Mouse (Mus musculus): ENCODE data around the gene Pi4kb. TPM values are rescaled to one million over a fixed set of nuclear protein-coding genes. Genes with fewer than 3 reads are reported as not detected.

The Pi4kb gene
- polyA plus RNA-seq, 1 experiment from 2014 or later = 26.9 TPM

DNA sequence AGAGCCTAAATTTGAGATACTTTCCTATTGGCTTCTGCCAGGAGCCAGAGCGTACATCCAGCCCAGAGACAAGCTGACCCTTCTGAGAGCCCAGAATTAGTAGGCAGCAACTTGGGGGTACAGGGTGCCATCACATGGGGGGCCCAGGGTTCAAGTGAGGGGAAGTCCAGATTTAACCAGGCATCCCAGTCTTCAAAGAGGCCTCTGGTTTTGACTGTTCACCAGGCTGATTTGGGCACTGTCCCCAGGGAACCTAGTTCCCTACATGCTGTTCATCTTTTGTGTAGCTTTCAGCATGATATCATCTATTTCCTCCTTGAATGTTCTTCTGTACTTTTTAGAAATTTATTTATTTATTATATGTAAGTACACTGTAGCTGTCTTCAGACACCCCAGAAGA, 9.5 kb upstream of the Pi4kb start:
- H3K9me3 ChIP-seq (replicated peaks) = no peaks in the 10 kb centered on the region
- H3K27me3 ChIP-seq = no peaks in the 10 kb centered on the region
- H3K4me3 ChIP-seq = no peak overlapping the region
- no peak for ATAC-seq (ENCODE audit: low FRiP score)
- H3K4me2 ChIP-seq (replicated peaks) = no peak overlapping the region
- H3K36me3 ChIP-seq = no peaks in the 10 kb centered on the region
- WGBS = 97% methylated on average over 1 of the region's 1 CpGs
- no peak overlapping the region for H3K9ac ChIP-seq
- no peak overlapping the region for H3K27ac ChIP-seq
- no peaks in the 10 kb centered on the region for H3K4me1 ChIP-seq

- whole genome bisulfite sequencing = 69% methylated on average over 1 of the region's 1 CpGs
Observed at GRCm38 (mm10) chr3:94965878-94966277, 8.7 kb upstream of the Pi4kb start.

DNA sequence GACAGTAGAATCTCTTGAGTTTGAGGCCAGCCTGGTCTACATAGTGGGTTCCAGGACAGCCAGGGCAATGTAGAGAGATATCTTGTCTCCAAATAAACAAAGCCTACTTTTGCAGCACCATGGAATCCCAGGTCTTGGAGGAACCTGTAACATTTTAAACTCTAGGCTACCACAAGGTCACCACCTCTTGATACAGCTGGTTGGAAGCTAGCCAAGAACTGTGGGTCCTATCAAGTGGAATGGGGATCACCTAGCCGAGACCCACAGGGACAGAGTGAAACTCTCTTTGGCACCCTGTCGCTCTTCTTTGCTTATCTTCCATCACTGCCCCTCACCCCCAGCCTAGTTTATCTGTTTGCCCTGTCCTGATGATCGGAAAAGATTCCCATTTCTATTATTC, 2.0 kb upstream of the Pi4kb start:
- Histone ChIP-seq H3K9ac (no peak overlapping the region), H3K9me3 (replicated peaks) (no peaks in the 10 kb centered on the region), H3K4me3 (no peak overlapping the region), H3K27ac (no peak overlapping the region), H3K36me3 (peaks cover 7% of the 10 kb centered on the region; the same call in 1 of the 2 replicates), H3K27me3 (no peaks in the 10 kb centered on the region), H3K4me1 (peaks cover 18% of the 10 kb centered on the region), H3K4me2 (replicated peaks) (no peak overlapping the region)
- ATAC-seq (ENCODE audit: low FRiP score) = no peak
- 81% methylated on average over 3 of the region's 3 CpGs for WGBS

More at GRCm38 (mm10) chr3:94965878-94966277, 8.7 kb upstream of the Pi4kb start:
- Histone ChIP-seq H3K9me3 (replicated peaks) (no peaks in the 10 kb centered on the region), H3K27me3 (no peaks in the 10 kb centered on the region), H3K4me3 (no peak overlapping the region), H3K4me2 (replicated peaks) (no peak overlapping the region), H3K27ac (no peak overlapping the region), H3K4me1 (no peaks in the 10 kb centered on the region), H3K9ac (no peak overlapping the region), H3K36me3 (no peaks in the 10 kb centered on the region)
- no peak for ATAC-seq (ENCODE audit: low FRiP score)

- H3K9ac ChIP-seq = no peak overlapping the region
- H3K36me3 ChIP-seq = peaks cover 13% of the 10 kb centered on the region; the same call in 1 of the 2 replicates
- peak overlapping the region; percentile 89; the same call in 1 of the 2 replicates for H3K4me3 ChIP-seq
- WGBS = 81% methylated on average over 5 of the region's 5 CpGs
- H3K9me3 ChIP-seq (replicated peaks) = no peaks in the 10 kb centered on the region
- H3K27ac ChIP-seq = no peak overlapping the region
- H3K4me2 ChIP-seq (replicated peaks) = peak overlapping the region; percentile 71
- peaks cover 18% of the 10 kb centered on the region for H3K4me1 ChIP-seq
- H3K27me3 ChIP-seq = no peaks in the 10 kb centered on the region
- ATAC-seq (ENCODE audit: low FRiP score) = 0 out of 2 replicates have a peak, but pooled peaks have one; percentile 6
Observed at GRCm38 (mm10) chr3:94973620-94974019, 911 bp upstream of the Pi4kb start.

DNA sequence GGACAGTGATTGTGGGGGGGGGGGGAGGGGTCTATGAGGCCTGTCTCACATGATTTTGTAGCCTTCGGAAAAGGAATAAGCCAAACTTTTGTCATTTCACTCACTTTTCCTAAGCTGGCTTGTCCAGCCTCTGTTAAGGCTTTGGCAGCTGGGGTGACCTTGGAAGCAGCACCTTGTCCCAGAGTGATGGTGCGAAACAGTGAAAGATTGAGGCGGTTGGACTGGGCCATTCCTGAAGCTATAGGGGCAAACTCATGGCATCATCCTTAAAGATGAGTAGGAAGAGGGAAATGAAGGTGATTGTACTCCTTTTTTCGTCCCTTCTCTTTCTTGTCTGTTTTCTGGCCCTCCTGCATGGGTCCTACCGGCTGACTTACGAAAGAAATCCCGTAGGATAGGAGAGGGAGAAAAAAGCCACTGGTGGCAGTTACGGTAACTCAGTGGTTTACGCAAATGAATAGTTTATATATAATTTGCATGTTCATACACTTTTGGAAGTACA, 454 bp upstream of the Pi4kb start:
- Histone ChIP-seq H3K27ac (peak overlapping the region; percentile 89; the same call in 1 of the 2 replicates), H3K36me3 (peaks cover 13% of the 10 kb centered on the region; the same call in 1 of the 2 replicates), H3K4me2 (replicated peaks) (peak overlapping the region; percentile 71), H3K4me1 (peaks cover 18% of the 10 kb centered on the region), H3K4me3 (peak overlapping the region; percentile 89), H3K27me3 (no peaks in the 10 kb centered on the region), H3K9ac (peak overlapping the region; percentile 58), H3K9me3 (replicated peaks) (no peaks in the 10 kb centered on the region)
- ATAC-seq (ENCODE audit: low FRiP score) = peak; percentile 53
- 16% methylated on average over 9 of the region's 9 CpGs for WGBS

- H3K27ac ChIP-seq = no peak overlapping the region
- ATAC-seq (ENCODE audit: low FRiP score) = no peak
- H3K9ac ChIP-seq = no peak overlapping the region
- peaks cover 6% of the 10 kb centered on the region; the same call in 1 of the 2 replicates for H3K4me1 ChIP-seq
- no peaks in the 10 kb centered on the region for H3K9me3 ChIP-seq (replicated peaks)
- no peak overlapping the region for H3K4me2 ChIP-seq (replicated peaks)
- no peaks in the 10 kb centered on the region for H3K27me3 ChIP-seq
- peaks cover 36% of the 10 kb centered on the region for H3K36me3 ChIP-seq
- WGBS = 93% methylated on average over 11 of the region's 11 CpGs
- H3K4me3 ChIP-seq = no peak overlapping the region
Observed at GRCm38 (mm10) chr3:94984312-94984711, 9.8 kb downstream of the Pi4kb start.

DNA sequence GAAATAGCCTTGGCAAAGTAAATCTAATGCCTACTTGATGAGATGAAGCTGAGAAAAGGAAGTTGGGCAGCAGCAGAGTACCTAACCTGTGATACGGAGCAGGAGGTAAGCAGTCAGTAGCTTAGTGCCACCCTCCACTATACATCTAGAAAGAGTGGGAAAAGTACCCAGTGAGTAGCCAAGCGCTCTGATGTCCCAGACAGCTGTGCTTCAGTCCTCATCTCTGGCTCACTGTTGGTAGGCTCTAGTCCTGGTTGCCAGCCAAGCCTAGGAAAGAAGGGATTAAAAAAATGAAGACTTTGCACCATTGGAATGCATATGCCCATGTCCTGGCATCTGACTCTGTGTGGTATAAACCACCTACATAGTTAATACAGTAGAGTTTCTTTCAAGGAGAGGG, 11.0 kb downstream of the Pi4kb start:
- no peak overlapping the region for H3K4me3 ChIP-seq
- no peak for ATAC-seq (ENCODE audit: low FRiP score)
- peaks cover 42% of the 10 kb centered on the region for H3K36me3 ChIP-seq
- H3K27ac ChIP-seq = no peak overlapping the region
- no peaks in the 10 kb centered on the region for H3K27me3 ChIP-seq
- H3K4me1 ChIP-seq = peaks cover 6% of the 10 kb centered on the region; the same call in 1 of the 2 replicates
- 95% methylated on average over 2 of the region's 2 CpGs for WGBS
- H3K9ac ChIP-seq = no peak overlapping the region
- no peaks in the 10 kb centered on the region for H3K9me3 ChIP-seq (replicated peaks)
- no peak overlapping the region for H3K4me2 ChIP-seq (replicated peaks)

GRCm38 (mm10) chr3:94987578-94987977, 13.0 kb downstream of the Pi4kb start:
- no peak overlapping the region for H3K9ac ChIP-seq
- H3K36me3 ChIP-seq = peaks cover 54% of the 10 kb centered on the region
- ATAC-seq (ENCODE audit: low FRiP score) = no peak

GRCm38 (mm10) chr3:94989159-94989761, 14.7 kb downstream of the Pi4kb start:
- no peak overlapping the region for H3K9ac ChIP-seq
- H3K4me2 ChIP-seq (replicated peaks) = no peak overlapping the region
- no peak overlapping the region; the same call in 1 of the 2 replicates for H3K27ac ChIP-seq
- no peak for ATAC-seq (ENCODE audit: low FRiP score)
- no peak overlapping the region for H3K4me3 ChIP-seq
- no peaks in the 10 kb centered on the region for H3K27me3 ChIP-seq
- 56% methylated on average over 9 of the region's 9 CpGs for WGBS
- no peaks in the 10 kb centered on the region for H3K9me3 ChIP-seq (replicated peaks)
- peaks cover 6% of the 10 kb centered on the region; the same call in 1 of the 2 replicates for H3K4me1 ChIP-seq
- H3K36me3 ChIP-seq = peaks cover 59% of the 10 kb centered on the region

More at GRCm38 (mm10) chr3:94987578-94987977, 13.0 kb downstream of the Pi4kb start:
- Histone ChIP-seq H3K27ac (no peak overlapping the region), H3K4me2 (replicated peaks) (no peak overlapping the region), H3K9me3 (replicated peaks) (no peaks in the 10 kb centered on the region), H3K27me3 (no peaks in the 10 kb centered on the region), H3K4me3 (no peak overlapping the region), H3K4me1 (peaks cover 6% of the 10 kb centered on the region; the same call in 1 of the 2 replicates)

DNA sequence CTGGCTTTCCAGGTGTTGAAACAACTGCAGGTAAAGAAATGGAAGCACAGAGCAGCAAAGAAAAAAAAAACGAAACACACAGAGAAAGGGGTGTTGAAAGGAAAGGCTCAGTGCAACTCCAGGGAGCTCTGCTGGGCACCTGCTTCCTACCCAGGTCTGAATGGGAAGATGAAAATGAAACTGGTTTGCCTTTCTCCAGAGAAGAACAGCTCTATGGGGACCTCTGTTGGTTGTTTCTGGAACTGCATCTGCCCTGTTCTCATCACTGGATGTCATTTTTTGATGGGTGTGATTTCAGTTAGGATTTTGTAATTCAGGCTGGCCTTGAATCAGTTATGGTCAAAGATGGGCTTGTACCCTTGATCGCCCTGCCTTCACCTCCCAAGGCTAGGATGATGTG, 22.4 kb downstream of the Pi4kb start:
- Histone ChIP-seq H3K27ac (no peak overlapping the region), H3K4me1 (no peaks in the 10 kb centered on the region), H3K4me2 (replicated peaks) (no peak overlapping the region), H3K27me3 (no peaks in the 10 kb centered on the region), H3K36me3 (peaks cover 85% of the 10 kb centered on the region), H3K9ac (no peak overlapping the region), H3K9me3 (replicated peaks) (no peaks in the 10 kb centered on the region), H3K4me3 (no peak overlapping the region)
- 41% methylated on average over 2 of the region's 2 CpGs for WGBS
- no peak for ATAC-seq (ENCODE audit: low FRiP score)

DNA sequence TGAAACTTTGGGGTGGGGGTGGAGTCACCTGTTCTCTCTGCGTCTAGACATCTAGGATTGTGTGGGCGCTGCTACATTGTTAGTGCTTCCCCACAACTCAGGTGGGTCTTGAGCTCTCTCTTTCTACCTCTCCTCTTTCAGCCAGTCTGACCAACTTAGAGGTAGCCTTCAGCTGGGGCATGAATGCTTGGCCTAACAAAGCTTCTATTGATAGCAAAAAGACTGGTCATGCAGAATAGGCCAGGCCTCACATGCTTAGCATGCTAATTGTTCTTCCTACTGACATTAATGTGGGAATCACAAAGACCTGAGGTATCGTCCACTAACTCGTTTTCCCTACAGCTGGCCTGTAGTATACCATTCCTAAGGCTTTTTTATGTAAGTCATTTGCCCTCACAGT, 28.0 kb downstream of the Pi4kb start:
- ATAC-seq (ENCODE audit: low FRiP score) = peak; percentile 56; the same call in 1 of the 2 replicates
- peaks cover 79% of the 10 kb centered on the region for H3K36me3 ChIP-seq
- H3K27ac ChIP-seq = no peak overlapping the region; the same call in 1 of the 2 replicates
- H3K4me3 ChIP-seq = no peak overlapping the region
- H3K27me3 ChIP-seq = no peaks in the 10 kb centered on the region
- H3K9me3 ChIP-seq (replicated peaks) = no peaks in the 10 kb centered on the region
- H3K4me1 ChIP-seq = 0 out of 2 replicates have a peak, but pooled peaks cover 3% of the 10 kb centered on the region
- no peak overlapping the region for H3K9ac ChIP-seq
- WGBS = 64% methylated on average over 4 of the region's 4 CpGs
- H3K4me2 ChIP-seq (replicated peaks) = no peak overlapping the region

DNA sequence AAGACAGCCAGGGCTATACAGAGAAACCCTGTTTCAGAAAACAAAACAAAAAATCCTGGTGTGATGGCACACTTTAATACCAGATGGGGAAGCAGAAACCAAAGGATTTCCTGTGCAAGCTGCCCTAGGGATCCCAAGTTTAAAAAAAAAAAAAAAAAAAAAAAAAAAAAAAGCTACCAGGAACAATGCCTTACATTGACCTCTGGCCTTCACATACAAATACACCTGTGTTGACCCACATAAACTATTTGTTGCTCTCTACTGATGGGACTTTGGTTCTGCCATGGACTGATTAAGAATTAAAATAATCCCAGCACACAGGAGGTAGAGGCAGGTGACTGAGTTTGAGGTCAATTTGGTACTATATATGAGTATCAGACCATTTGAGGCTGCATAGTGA, 28.7 kb downstream of the Pi4kb start:
- Histone ChIP-seq H3K27ac (no peak overlapping the region), H3K9ac (no peak overlapping the region), H3K27me3 (no peaks in the 10 kb centered on the region), H3K4me1 (0 out of 2 replicates have a peak, but pooled peaks cover 3% of the 10 kb centered on the region), H3K9me3 (replicated peaks) (no peaks in the 10 kb centered on the region), H3K4me2 (replicated peaks) (no peak overlapping the region), H3K4me3 (no peak overlapping the region), H3K36me3 (peaks cover 79% of the 10 kb centered on the region)
- no peak for ATAC-seq (ENCODE audit: low FRiP score)

DNA sequence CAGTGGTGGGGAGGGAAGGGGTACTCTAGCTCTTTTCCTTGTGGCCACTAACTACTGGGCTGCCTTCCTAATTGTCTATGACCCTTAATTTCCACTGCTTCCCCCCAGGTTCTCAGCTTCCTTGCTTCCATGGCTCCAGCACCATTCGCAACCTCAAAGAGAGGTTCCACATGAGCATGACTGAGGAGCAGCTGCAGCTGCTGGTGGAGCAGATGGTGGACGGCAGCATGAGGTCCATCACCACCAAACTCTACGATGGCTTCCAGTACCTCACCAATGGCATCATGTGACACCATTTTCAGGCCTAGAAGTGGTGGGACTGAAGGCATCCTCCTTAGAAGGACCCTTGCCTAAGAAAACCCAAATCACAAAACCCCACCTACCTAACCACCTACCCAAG, 31.1 kb downstream of the Pi4kb start:
- Histone ChIP-seq H3K9me3 (replicated peaks) (no peaks in the 10 kb centered on the region), H3K4me2 (replicated peaks) (no peak overlapping the region), H3K4me3 (no peak overlapping the region), H3K4me1 (0 out of 2 replicates have a peak, but pooled peaks cover 3% of the 10 kb centered on the region), H3K9ac (no peak overlapping the region), H3K36me3 (peaks cover 82% of the 10 kb centered on the region), H3K27me3 (no peaks in the 10 kb centered on the region), H3K27ac (no peak overlapping the region)
- no peak for ATAC-seq (ENCODE audit: low FRiP score)
- 87% methylated on average over 3 of the region's 3 CpGs for WGBS
